Mouse (Mus musculus): ENCODE data around the gene Bnip1. TPM values are rescaled to one million over a fixed set of nuclear protein-coding genes. Genes with fewer than 3 reads are reported as not detected.

Gene Bnip1
- 20.7 TPM for polyA plus RNA-seq (2014; fragmentation: Illumina TruSeq; extraction: RNeasy Lipid Tissue Mini Kit (QIAGEN cat#74804); ENCODE audit: insufficient read depth, low read depth, low replicate concordance)

GRCm38 (mm10) chr17:26780750-26781571 lies at the start of gene Bnip1:
Gene Bnip1 (plus strand): TSS chr17:26781066.

Other genes with a start within 250 kb of the Bnip1 start
- 34.1 TPM for gene Ergic1, start 219.6 kb upstream of the Bnip1 start, polyA plus RNA-seq (2014; fragmentation: Illumina TruSeq; extraction: RNeasy Lipid Tissue Mini Kit (QIAGEN cat#74804); ENCODE audit: insufficient read depth, low read depth, low replicate concordance)
- gene Dusp1, start 218.9 kb upstream of the Bnip1 start, polyA plus RNA-seq (2014; fragmentation: Illumina TruSeq; extraction: RNeasy Lipid Tissue Mini Kit (QIAGEN cat#74804); ENCODE audit: insufficient read depth, low read depth, low replicate concordance), result 220 TPM
- gene Atp6v0e, start 117.8 kb upstream of the Bnip1 start, polyA plus RNA-seq (2014; fragmentation: Illumina TruSeq; extraction: RNeasy Lipid Tissue Mini Kit (QIAGEN cat#74804); ENCODE audit: insufficient read depth, low read depth, low replicate concordance), result 194 TPM
- 13.0 TPM for gene Crebrf, start 65.4 kb upstream of the Bnip1 start, polyA plus RNA-seq (2014; fragmentation: Illumina TruSeq; extraction: RNeasy Lipid Tissue Mini Kit (QIAGEN cat#74804); ENCODE audit: insufficient read depth, low read depth, low replicate concordance)
- 0.35 TPM for gene Nkx2-5, start 63.9 kb downstream of the Bnip1 start, polyA plus RNA-seq (2014; fragmentation: Illumina TruSeq; extraction: RNeasy Lipid Tissue Mini Kit (QIAGEN cat#74804); ENCODE audit: insufficient read depth, low read depth, low replicate concordance)
- 0.82 TPM for gene Kifc5b, start 136.0 kb downstream of the Bnip1 start, polyA plus RNA-seq (2014; fragmentation: Illumina TruSeq; extraction: RNeasy Lipid Tissue Mini Kit (QIAGEN cat#74804); ENCODE audit: insufficient read depth, low read depth, low replicate concordance)
- 49.2 TPM for gene Phf1, start 152.0 kb downstream of the Bnip1 start, polyA plus RNA-seq (2014; fragmentation: Illumina TruSeq; extraction: RNeasy Lipid Tissue Mini Kit (QIAGEN cat#74804); ENCODE audit: insufficient read depth, low read depth, low replicate concordance)
- gene Cuta, start 158.5 kb downstream of the Bnip1 start, polyA plus RNA-seq (2014; fragmentation: Illumina TruSeq; extraction: RNeasy Lipid Tissue Mini Kit (QIAGEN cat#74804); ENCODE audit: insufficient read depth, low read depth, low replicate concordance), result 116 TPM
- 3.4 TPM for gene Syngap1, start 160.2 kb downstream of the Bnip1 start, polyA plus RNA-seq (2014; fragmentation: Illumina TruSeq; extraction: RNeasy Lipid Tissue Mini Kit (QIAGEN cat#74804); ENCODE audit: insufficient read depth, low read depth, low replicate concordance)
- gene Zbtb9, start 192.1 kb downstream of the Bnip1 start, polyA plus RNA-seq (2014; fragmentation: Illumina TruSeq; extraction: RNeasy Lipid Tissue Mini Kit (QIAGEN cat#74804); ENCODE audit: insufficient read depth, low read depth, low replicate concordance), result 5.6 TPM
- 17.6 TPM for gene Bak1, start 247.9 kb downstream of the Bnip1 start, polyA plus RNA-seq (2014; fragmentation: Illumina TruSeq; extraction: RNeasy Lipid Tissue Mini Kit (QIAGEN cat#74804); ENCODE audit: insufficient read depth, low read depth, low replicate concordance)

All from lung, adult 10 weeks (tissue).